Mouse (Mus musculus) kidney, postnatal 4 days (tissue): ENCODE measurements around the gene Dolpp1.

Experiments used
- DNase-seq, 2 experiments: peaks; one replicate each; pipeline ENCODE4 v3.0.0; 2021; ENCODE audit warnings: mixed read lengths in 2 of 2

Gene Dolpp1

GRCm38 (mm10) chr2:30441518-30442497 is 49.8 kb downstream of the Dolpp1 start:
- DNase-seq = peak; percentile 81 to 90

- peak in 1 of 2 experiments; percentile 42 for DNase-seq
Observed at GRCm38 (mm10) chr2:30442498-30442890, 50.4 kb downstream of the Dolpp1 start.

GRCm38 (mm10) chr2:30443281-30443680 is 51.2 kb downstream of the Dolpp1 start:
- DNase-seq = no peak

GRCm38 (mm10) chr2:30444006-30444405 is 52.0 kb downstream of the Dolpp1 start:
- peak in 1 of 2 experiments; percentile 40 for DNase-seq

- DNase-seq = no peak
Observed at GRCm38 (mm10) chr2:30444450-30444849, 52.4 kb downstream of the Dolpp1 start.

- DNase-seq = peak; percentile 77 to 84
Observed at GRCm38 (mm10) chr2:30445312-30445711, 53.3 kb downstream of the Dolpp1 start.

- no peak for DNase-seq
Observed at GRCm38 (mm10) chr2:30446891-30447826, 55.1 kb downstream of the Dolpp1 start.

GRCm38 (mm10) chr2:30448371-30448770 is 56.3 kb downstream of the Dolpp1 start:
- DNase-seq = no peak
